Mouse (Mus musculus) forebrain, postnatal 0 days (tissue): ENCODE measurements at regions not wholly inside any gene's neighbourhood (a gene's known extent, or its start where the extent isn't known, plus 50 kb on each side); places are given as distances from the start of the nearest gene placed in this dataset.

Experiments
- ATAC-seq: fragments of 200-750 bp; cut with Nextera tagmentation; 2 replicates; pipeline ENCODE4 v1.8.0; 2017; ENCODE audit warnings: mild to moderate bottlenecking, moderate library complexity
- DNase-seq: peaks from one replicate; pipeline ENCODE4 v3.0.0-alpha.2; 2015
- H3K27ac ChIP-seq: fragments of 300-500 bp; sonication (generic); 2 replicates; pipeline ENCODE4 v1.5.1; 2014; ENCODE audit warnings: low read depth, mild to moderate bottlenecking, antibody characterized with exemption, low read length, moderate library complexity, mixed read lengths
- H3K27me3 ChIP-seq: fragments of 300-500 bp; sonication (generic); 2 replicates; pipeline ENCODE4 v1.6.1; 2014; ENCODE audit warnings: mild to moderate bottlenecking, low read length, mixed read lengths; ENCODE audit not compliant: insufficient read depth
- H3K36me3 ChIP-seq: fragments of 300-500 bp; sonication (generic); 2 replicates; pipeline ENCODE4 v1.6.1; 2014; ENCODE audit warnings: mild to moderate bottlenecking, moderate library complexity; ENCODE audit not compliant: insufficient read depth
- H3K4me1 ChIP-seq: fragments of 300-500 bp; sonication (generic); 2 replicates; pipeline ENCODE4 v1.6.1; 2014; ENCODE audit warnings: antibody characterized with exemption; ENCODE audit not compliant: insufficient read depth
- H3K4me2 ChIP-seq: fragments of 300-500 bp; sonication (generic); 2 replicates; pipeline ENCODE4 v1.6.1; 2014; ENCODE audit warnings: low read depth, mild to moderate bottlenecking, moderate library complexity
- H3K4me3 ChIP-seq: fragments of 300-500 bp; sonication (generic); 2 replicates; pipeline ENCODE4 v1.5.1; 2014; ENCODE audit warnings: low read depth, low read length, mixed read lengths
- H3K9ac ChIP-seq: fragments of 300-500 bp; sonication (generic); 2 replicates; pipeline ENCODE4 v1.6.1; 2014; ENCODE audit warnings: mild to moderate bottlenecking
- H3K9me3 ChIP-seq: fragments of 300-500 bp; sonication (generic); 2 replicates; pipeline ENCODE4 v1.6.1; 2016; ENCODE audit warnings: low read length
- CTCF ChIP-seq: sonication (generic); IDR thresholded peaks from 2 replicates; pipeline ENCODE4 v1.5.1; 2016; ENCODE audit warnings: antibody characterized with exemption, control low read depth, low read depth
- WGBS: fragments of 180-500 bp; shearing (Covaris S2); extraction: QIAGEN DNeasy Blood & Tissue Kit; methylation state at CpG from one replicate; pipeline ENCODE4 v1.1.7; 2014; 5-methylcytosine and 5-hydroxymethylcytosine counted together

DNA sequence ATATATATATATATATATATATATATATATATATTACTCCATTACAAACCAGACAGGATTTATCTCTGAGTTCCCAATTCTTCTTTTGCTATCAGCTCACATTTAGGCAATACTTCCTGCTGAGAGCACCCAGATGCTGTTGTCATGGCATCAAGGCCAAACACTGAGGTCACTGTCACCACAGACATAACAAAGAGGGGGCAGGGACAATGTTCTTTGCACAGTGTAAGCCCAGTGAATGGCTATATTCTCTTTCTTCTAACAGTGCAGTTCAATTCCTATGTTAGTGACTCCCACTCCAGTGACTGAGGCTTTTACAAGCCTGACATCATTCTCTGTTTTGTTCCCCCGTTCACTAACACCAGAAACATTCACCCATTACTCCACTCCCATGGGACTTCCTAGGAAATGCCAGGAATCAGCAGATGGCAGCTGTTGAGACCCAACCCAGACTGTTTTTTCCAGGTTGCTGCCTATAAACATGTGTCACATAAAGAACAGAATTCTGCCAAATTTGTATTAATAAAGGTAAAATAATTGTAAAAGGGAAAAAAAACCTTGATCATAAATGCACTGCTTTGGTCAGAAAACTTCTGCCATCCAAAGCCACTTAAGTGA, 289.5 kb downstream of the Slc22a22 start:
- no peaks in the 10 kb centered on the region for H3K27me3 ChIP-seq
- ATAC-seq = no peak
- WGBS = 31% methylated on average over 1 of the region's 1 CpGs
- H3K9ac ChIP-seq = no peak overlapping the region
- no peak for TF ChIP-seq CTCF
- no peak overlapping the region for H3K4me2 ChIP-seq
- no peaks in the 10 kb centered on the region for H3K36me3 ChIP-seq
- H3K4me3 ChIP-seq = no peak overlapping the region
- H3K9me3 ChIP-seq = no peaks in the 10 kb centered on the region
- H3K27ac ChIP-seq = no peak overlapping the region
- no peaks in the 10 kb centered on the region for H3K4me1 ChIP-seq
- DNase-seq = no peak

GRCm38 (mm10) chr15:57179138-57179537, 298.3 kb downstream of the Slc22a22 start:
- Histone ChIP-seq H3K4me1 (no peaks in the 10 kb centered on the region), H3K27ac (no peak overlapping the region), H3K9me3 (no peaks in the 10 kb centered on the region), H3K4me2 (no peak overlapping the region), H3K9ac (no peak overlapping the region), H3K4me3 (no peak overlapping the region), H3K27me3 (no peaks in the 10 kb centered on the region), H3K36me3 (no peaks in the 10 kb centered on the region)
- TF ChIP-seq CTCF = peak; percentile 28; the same call in 1 of the 2 replicates
- 55% methylated on average over 1 of the region's 1 CpGs for WGBS
- DNase-seq (no peak), ATAC-seq (no peak)

GRCm38 (mm10) chr15:57172723-57173122, 304.7 kb downstream of the Slc22a22 start:
- H3K9me3 ChIP-seq = no peaks in the 10 kb centered on the region
- no peak overlapping the region for H3K4me2 ChIP-seq
- DNase-seq (no peak), ATAC-seq (no peak)
- WGBS = 33% methylated on average over 5 of the region's 5 CpGs
- no peaks in the 10 kb centered on the region for H3K4me1 ChIP-seq
- no peak overlapping the region for H3K4me3 ChIP-seq
- H3K9ac ChIP-seq = no peak overlapping the region
- TF ChIP-seq CTCF = no peak
- no peaks in the 10 kb centered on the region for H3K27me3 ChIP-seq
- no peaks in the 10 kb centered on the region for H3K36me3 ChIP-seq
- H3K27ac ChIP-seq = no peak overlapping the region

DNA sequence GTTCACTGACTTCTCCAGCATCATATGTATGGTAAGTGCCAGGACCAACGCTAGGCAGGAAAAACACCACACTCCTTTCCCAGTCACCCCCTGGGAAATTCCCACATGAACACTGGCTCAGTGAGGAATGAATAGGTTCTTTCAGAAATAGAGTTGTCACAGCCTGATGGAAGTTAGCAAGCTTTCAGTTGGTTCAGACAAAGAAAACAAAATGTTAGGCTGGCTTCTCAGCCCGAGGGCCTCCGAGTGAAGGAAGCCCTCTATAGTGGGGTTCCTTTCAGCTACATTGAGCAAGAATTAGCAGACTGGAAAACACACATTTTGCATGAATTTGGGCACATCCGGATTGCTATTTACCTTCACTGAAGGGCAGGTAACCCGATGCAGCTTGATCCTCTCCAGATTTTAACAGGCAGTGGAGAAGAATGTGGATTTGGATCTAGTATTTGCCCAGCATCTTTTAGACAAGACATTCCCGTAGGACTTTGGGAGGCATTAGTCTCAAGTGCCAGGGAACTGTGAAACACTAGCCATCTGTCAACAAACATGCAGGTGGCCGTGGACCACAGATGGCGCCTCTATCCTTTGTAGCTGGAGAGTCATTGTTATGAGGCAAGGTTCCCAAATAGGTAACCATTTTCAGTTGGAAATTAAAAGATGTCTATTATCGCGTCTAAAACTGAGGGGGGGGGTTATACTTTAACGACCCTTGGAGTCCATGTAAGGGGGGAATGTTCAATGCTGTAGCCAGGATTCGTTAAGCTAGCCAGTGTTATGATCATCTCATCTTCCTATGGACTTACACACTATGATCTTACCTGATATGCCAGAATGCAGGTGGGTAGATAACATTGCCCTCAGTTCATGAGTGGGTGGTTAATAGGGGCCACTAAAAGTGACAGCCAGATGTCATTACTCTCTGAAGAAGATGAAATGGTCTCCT, 314.8 kb downstream of the Slc22a22 start:
- H3K27ac ChIP-seq = no peak overlapping the region
- H3K4me2 ChIP-seq = no peak overlapping the region
- H3K4me1 ChIP-seq = no peaks in the 10 kb centered on the region

GRCm38 (mm10) chr15:57140130-57140750, 337.2 kb downstream of the Slc22a22 start:
- no peaks in the 10 kb centered on the region for H3K9me3 ChIP-seq
- H3K36me3 ChIP-seq = no peaks in the 10 kb centered on the region
- H3K4me3 ChIP-seq = no peak overlapping the region
- no peaks in the 10 kb centered on the region for H3K4me1 ChIP-seq
- TF ChIP-seq CTCF = no peak
- no peak overlapping the region for H3K4me2 ChIP-seq
- no peak overlapping the region for H3K9ac ChIP-seq
- 35% methylated on average over 9 of the region's 9 CpGs for WGBS
- no peaks in the 10 kb centered on the region for H3K27me3 ChIP-seq
- H3K27ac ChIP-seq = no peak overlapping the region
- ATAC-seq = no peak
- DNase-seq = no peak

More for the DNA sequence above, 314.8 kb downstream of the Slc22a22 start:
- TF ChIP-seq CTCF = no peak
- DNase-seq (peak; percentile 33), ATAC-seq (peak; percentile 69)
- WGBS = 13% methylated on average over 12 of the region's 12 CpGs
- Histone ChIP-seq H3K27me3 (no peaks in the 10 kb centered on the region), H3K36me3 (no peaks in the 10 kb centered on the region), H3K9me3 (no peaks in the 10 kb centered on the region), H3K9ac (no peak overlapping the region), H3K4me3 (no peak overlapping the region)

DNA sequence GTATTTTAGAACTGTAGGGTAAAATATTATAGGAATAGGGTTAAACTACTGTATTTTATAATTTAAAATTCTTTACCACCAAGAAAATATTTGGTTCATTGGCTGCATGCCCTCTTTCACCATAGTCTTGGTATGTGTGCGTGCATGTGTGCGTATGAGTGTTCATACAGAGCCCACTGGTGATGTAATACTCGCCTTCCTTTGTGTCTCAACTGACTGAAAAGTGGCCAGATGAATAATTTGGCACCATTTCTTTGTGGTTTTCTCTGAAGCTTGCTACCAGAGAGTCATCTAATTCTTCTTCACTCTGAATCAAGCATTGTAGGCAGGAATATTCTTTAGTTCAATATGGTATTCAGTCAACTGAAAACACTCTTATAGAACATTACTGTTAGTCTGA, 372.7 kb downstream of the Slc22a22 start:
- no peak overlapping the region for H3K4me2 ChIP-seq
- H3K4me1 ChIP-seq = no peaks in the 10 kb centered on the region
- no peak for DNase-seq
- H3K4me3 ChIP-seq = no peak overlapping the region
- no peak overlapping the region for H3K27ac ChIP-seq
- 57% methylated on average over 3 of the region's 3 CpGs for WGBS
- no peak overlapping the region for H3K9ac ChIP-seq
- no peak for TF ChIP-seq CTCF
- H3K36me3 ChIP-seq = no peaks in the 10 kb centered on the region
- no peak for ATAC-seq
- no peaks in the 10 kb centered on the region for H3K27me3 ChIP-seq
- no peaks in the 10 kb centered on the region for H3K9me3 ChIP-seq

DNA sequence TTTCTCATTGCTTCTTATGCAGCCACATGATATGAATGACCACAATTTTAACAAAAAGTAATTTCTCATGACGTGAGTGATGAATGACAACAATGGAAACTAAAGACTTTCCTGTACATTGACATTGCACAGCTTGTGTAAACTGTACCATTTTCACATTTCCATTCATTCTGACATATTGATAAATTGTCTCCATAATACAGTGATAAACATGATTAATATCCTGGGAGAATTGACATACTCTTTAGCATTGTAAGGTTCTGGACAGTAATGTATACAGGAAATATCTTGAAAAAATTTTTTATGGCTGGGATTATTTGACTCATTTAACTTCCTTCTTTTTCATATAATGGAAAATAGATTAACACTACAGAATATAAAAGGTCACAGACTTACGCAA, 380.1 kb downstream of the Slc22a22 start:
- Histone ChIP-seq H3K9me3 (no peaks in the 10 kb centered on the region), H3K4me3 (no peak overlapping the region), H3K9ac (no peak overlapping the region), H3K4me1 (no peaks in the 10 kb centered on the region), H3K27ac (no peak overlapping the region), H3K4me2 (no peak overlapping the region), H3K36me3 (no peaks in the 10 kb centered on the region), H3K27me3 (no peaks in the 10 kb centered on the region)
- ATAC-seq (no peak), DNase-seq (no peak)
- 83% methylated on average over 2 of the region's 2 CpGs for WGBS
- TF ChIP-seq CTCF = no peak
